Mouse (Mus musculus) urinary bladder, postnatal 25 days (tissue): ENCODE measurements at regions not wholly inside any gene's neighbourhood (a gene's known extent, or its start where the extent isn't known, plus 50 kb on each side); places are given as distances from the start of the nearest gene placed in this dataset.
A peak's percentile ranks its signal among the peaks of the same experiment; 100 is the strongest.

ENCODE experiments used
- DNase-seq: peaks from one replicate; pipeline ENCODE4 v3.0.0; 2022; ENCODE audit warnings: low spot score

GRCm38 (mm10) chr8:88417307-88418095 is 55.5 kb upstream of the Brd7 start:
- DNase-seq: no peak

- no peak for DNase-seq
Observed at GRCm38 (mm10) chr8:88423264-88423663, 61.3 kb upstream of the Brd7 start.

GRCm38 (mm10) chr8:88428560-88428959 is 66.6 kb upstream of the Brd7 start:
- DNase-seq: no peak

- no peak for DNase-seq
Observed at GRCm38 (mm10) chr8:88431389-88431788, 69.4 kb upstream of the Brd7 start.

- no peak for DNase-seq
Observed at GRCm38 (mm10) chr8:88435686-88436085, 73.7 kb upstream of the Brd7 start.

- no peak for DNase-seq
Observed at GRCm38 (mm10) chr8:88440219-88440618, 78.2 kb upstream of the Brd7 start.

GRCm38 (mm10) chr8:88443397-88443796 is 77.8 kb upstream of the Nkd1 start:
- no peak for DNase-seq

GRCm38 (mm10) chr8:88447406-88447805 is 73.7 kb upstream of the Nkd1 start:
- no peak for DNase-seq

- DNase-seq: no peak
Observed at GRCm38 (mm10) chr8:88447844-88448535, 73.2 kb upstream of the Nkd1 start.

- DNase-seq: no peak
Observed at GRCm38 (mm10) chr8:88449001-88449400, 72.2 kb upstream of the Nkd1 start.

GRCm38 (mm10) chr8:88449534-88449933 is 71.6 kb upstream of the Nkd1 start:
- no peak for DNase-seq

- DNase-seq: no peak
Observed at GRCm38 (mm10) chr8:88450864-88451657, 70.1 kb upstream of the Nkd1 start.

- DNase-seq: no peak
Observed at GRCm38 (mm10) chr8:88451658-88452500, 69.3 kb upstream of the Nkd1 start.

- no peak for DNase-seq
Observed at GRCm38 (mm10) chr8:88452501-88452847, 68.7 kb upstream of the Nkd1 start.

GRCm38 (mm10) chr8:88454048-88454696 is 67.0 kb upstream of the Nkd1 start:
- peak; percentile 13 for DNase-seq

GRCm38 (mm10) chr8:88454906-88455305 is 66.2 kb upstream of the Nkd1 start:
- DNase-seq: no peak

GRCm38 (mm10) chr8:88455434-88456020 is 65.6 kb upstream of the Nkd1 start:
- DNase-seq: no peak

- DNase-seq: no peak
Observed at GRCm38 (mm10) chr8:88459197-88459596, 62.0 kb upstream of the Nkd1 start.

- no peak for DNase-seq
Observed at GRCm38 (mm10) chr8:88467756-88468155, 53.4 kb upstream of the Nkd1 start.

GRCm38 (mm10) chr8:88470931-88471455 is 50.2 kb upstream of the Nkd1 start:
- DNase-seq: no peak
